Mouse (Mus musculus) liver, postnatal 0 days (tissue): ENCODE data around the gene Atrn. TPM values are rescaled to one million over a fixed set of nuclear protein-coding genes. Genes with fewer than 3 reads are reported as not detected.

Source experiments
- ATAC-seq: fragments of 200-750 bp; cut with Nextera tagmentation; 2 replicates; pipeline ENCODE4 v1.8.0; 2017; ENCODE audit warnings: mild to moderate bottlenecking, moderate library complexity
- DNase-seq: peaks from one replicate; pipeline ENCODE4 v3.0.0-alpha.2; 2016
- H3K27ac ChIP-seq: fragments of 300-500 bp; sonication (generic); 2 replicates; pipeline ENCODE4 v1.5.1; 2014; ENCODE audit warnings: antibody characterized with exemption, moderate library complexity, mild to moderate bottlenecking, low read depth
- H3K27me3 ChIP-seq: fragments of 300-500 bp; sonication (generic); 2 replicates; pipeline ENCODE4 v1.6.1; 2014; ENCODE audit warnings: low read length, control low read depth, mixed read lengths; ENCODE audit not compliant: insufficient read depth
- H3K36me3 ChIP-seq: fragments of 300-500 bp; sonication (generic); replicated peaks from 2 replicates; pipeline ENCODE4 v1.6.1; 2014; ENCODE audit warnings: mild to moderate bottlenecking, control low read depth, low read length, moderate library complexity, mixed read lengths; ENCODE audit not compliant: insufficient read depth
- H3K4me1 ChIP-seq: fragments of 300-500 bp; sonication (generic); 2 replicates; pipeline ENCODE4 v1.6.1; 2014; ENCODE audit warnings: antibody characterized with exemption, mild to moderate bottlenecking, control low read depth; ENCODE audit not compliant: insufficient read depth
- H3K4me2 ChIP-seq: fragments of 300-500 bp; sonication (generic); 2 replicates; pipeline ENCODE4 v1.6.1; 2014; ENCODE audit warnings: low read depth, mild to moderate bottlenecking, low read length, moderate library complexity, mixed read lengths
- H3K4me3 ChIP-seq: fragments of 300-500 bp; sonication (generic); 2 replicates; pipeline ENCODE4 v1.5.1; 2014; ENCODE audit warnings: low read depth, low read length
- H3K9ac ChIP-seq: fragments of 300-500 bp; sonication (generic); replicated peaks from 2 replicates; pipeline ENCODE4 v1.6.1; 2014; ENCODE audit warnings: mild to moderate bottlenecking, moderate library complexity
- H3K9me3 ChIP-seq: fragments of 300-500 bp; sonication (generic); 2 replicates; pipeline ENCODE4 v1.6.1; 2016; ENCODE audit warnings: mild to moderate bottlenecking, control low read depth, low read length, mixed read lengths
- CTCF ChIP-seq: sonication (generic); IDR thresholded peaks from 2 replicates; pipeline ENCODE4 v1.5.1; 2016; ENCODE audit warnings: antibody characterized with exemption, low read depth
- EP300 ChIP-seq: IDR thresholded peaks from 2 replicates; pipeline ENCODE4 v1.6.1; 2016; ENCODE audit warnings: antibody characterized with exemption, low read depth, mild to moderate bottlenecking
- WGBS: fragments of 180-500 bp; shearing (Covaris S2); extraction: QIAGEN DNeasy Blood & Tissue Kit; methylation state at CpG from one replicate; pipeline ENCODE4 v1.1.7; 2014; ENCODE audit not compliant: insufficient replicate concordance; 5-methylcytosine and 5-hydroxymethylcytosine counted together
- microRNA-seq: library from miRNA; unstranded; fragments of <30 nt; microRNA quantifications from one replicate; pipeline ENCODE4, GENCODE M21; 2016
- polyA plus RNA-seq: library from polyadenylated mRNA; unstranded; fragments of >200 nt; fragmentation: Nextera tagmentation; extraction: Ambion mirVana; gene quantifications from 2 replicates; pipeline ENCODE4 v1.2.1, GENCODE M21; 2015

Gene Atrn
- polyA plus RNA-seq, 1 experiment from 2014 or later: 6.3 TPM

- no peak for DNase-seq
- no peak within 1 kb of the TSS for H3K4me3 ChIP-seq
- no peak for TF ChIP-seq EP300
- no peak for TF ChIP-seq CTCF
- no peak for ATAC-seq
- H3K9me3 ChIP-seq: no peaks in the 10 kb centered on the region
- no peak within 1 kb of the TSS for H3K27ac ChIP-seq
- no peak within 1 kb of the TSS for H3K9ac ChIP-seq
- peak within 1 kb of the TSS; percentile 15; the same call in 1 of the 2 replicates for H3K4me2 ChIP-seq
- no peaks in the 10 kb centered on the region for H3K4me1 ChIP-seq
- WGBS: 3% methylated on average over 19 of the region's 27 CpGs
- no peaks in the 10 kb centered on the region for H3K36me3 ChIP-seq
- H3K27me3 ChIP-seq: peaks cover 39% of the 10 kb centered on the region
Observed at GRCm38 (mm10) chr2:131063404-131063864, 157.1 kb downstream of the Atrn start, which contains the start of gene Adam33. Adam33 (minus strand) TSS chr2:131063814.

GRCm38 (mm10) chr2:131066342-131066741 is 160.0 kb downstream of the Atrn start:
- DNase-seq (no peak), ATAC-seq (no peak)
- no peak overlapping the region for H3K27ac ChIP-seq
- no peak overlapping the region for H3K9ac ChIP-seq
- no peaks in the 10 kb centered on the region for H3K9me3 ChIP-seq
- 57% methylated on average over 9 of the region's 9 CpGs for WGBS
- no peak overlapping the region for H3K4me2 ChIP-seq
- no peaks in the 10 kb centered on the region for H3K4me1 ChIP-seq
- TF ChIP-seq CTCF (no peak), EP300 (no peak)
- peaks cover 40% of the 10 kb centered on the region for H3K27me3 ChIP-seq
- H3K4me3 ChIP-seq: no peak overlapping the region
- no peaks in the 10 kb centered on the region for H3K36me3 ChIP-seq

GRCm38 (mm10) chr2:131067481-131067880 is 161.2 kb downstream of the Atrn start:
- 52% methylated on average over 6 of the region's 6 CpGs for WGBS
- Histone ChIP-seq H3K36me3 (no peaks in the 10 kb centered on the region), H3K27ac (no peak overlapping the region), H3K4me3 (no peak overlapping the region), H3K9ac (no peak overlapping the region), H3K4me1 (no peaks in the 10 kb centered on the region), H3K27me3 (peaks cover 31% of the 10 kb centered on the region), H3K4me2 (no peak overlapping the region), H3K9me3 (no peaks in the 10 kb centered on the region)
- no peak for ATAC-seq
- DNase-seq: no peak
- TF ChIP-seq CTCF: no peak
- no peak for TF ChIP-seq EP300

GRCm38 (mm10) chr2:131072536-131072935 is 166.2 kb downstream of the Atrn start:
- 75% methylated on average over 10 of the region's 10 CpGs for WGBS
- Histone ChIP-seq H3K27me3 (0 out of 2 replicates have a peak, but pooled peaks cover 5% of the 10 kb centered on the region), H3K27ac (no peak overlapping the region)

More at GRCm38 (mm10) chr2:131072536-131072935, 166.2 kb downstream of the Atrn start:
- ATAC-seq (no peak), DNase-seq (no peak)
- Histone ChIP-seq H3K4me2 (no peak overlapping the region), H3K9me3 (no peaks in the 10 kb centered on the region), H3K4me1 (no peaks in the 10 kb centered on the region), H3K4me3 (no peak overlapping the region), H3K36me3 (no peaks in the 10 kb centered on the region), H3K9ac (no peak overlapping the region)
- no peak for TF ChIP-seq EP300
- no peak for TF ChIP-seq CTCF

Small RNAs within 50 kb of the gene (microRNA-seq; reads per million reads assigned to microRNA genes)
- not detected for gene Mir6973b

Other genes starting within 250 kb of the Atrn start
- gene Ddrgk1, start 241.8 kb upstream of the Atrn start, polyA plus RNA-seq: 71.4 and 71.8 TPM in 2 replicates
- 30.4 and 31.2 TPM in 2 replicates for gene Itpa, start 238.9 kb upstream of the Atrn start, polyA plus RNA-seq
- not detected in 2 replicates for gene Slc4a11, start 209.0 kb upstream of the Atrn start, polyA plus RNA-seq
- 6.6 and 8.9 TPM in 2 replicates for gene 4930402H24Rik, start 89 bp upstream of the Atrn start, polyA plus RNA-seq
- 0.07 and 0.26 TPM in 2 replicates for gene Gfra4, start 136.6 kb downstream of the Atrn start, polyA plus RNA-seq
- 1.2 TPM in 2 replicates for gene Adam33, start 157.3 kb downstream of the Atrn start, polyA plus RNA-seq
- 1.9 and 2.0 TPM in 2 replicates for gene Siglec1, start 180.3 kb downstream of the Atrn start, polyA plus RNA-seq
- gene Hspa12b, start 220.8 kb downstream of the Atrn start, polyA plus RNA-seq: 0.65 and 0.67 TPM in 2 replicates
- not detected in 2 replicates for gene Gm11037, start 227.0 kb downstream of the Atrn start, polyA plus RNA-seq